Mouse (Mus musculus) liver, embryonic 11.5 days (tissue): Measurements from ENCODE around the gene Olfr827. TPM values are rescaled to one million over a fixed set of nuclear protein-coding genes. Genes with fewer than 3 reads are reported as not detected.

ENCODE experiments used
- ATAC-seq: fragments of 200-750 bp; cut with Nextera tagmentation; replicated peaks from 2 replicates; pipeline ENCODE4 v1.8.0; 2017; ENCODE audit warnings: moderate number of reproducible peaks, mild to moderate bottlenecking, moderate TSS enrichment, moderate library complexity; ENCODE audit not compliant: low FRiP score
- DNase-seq: peaks from one replicate; pipeline ENCODE4 v3.0.0-alpha.2; 2017; ENCODE audit warnings: low spot score
- H3K27ac ChIP-seq: fragments of 300-500 bp; sonication (generic); 2 replicates; pipeline ENCODE4 v1.5.1; 2014; ENCODE audit warnings: mild to moderate bottlenecking, low read depth, low read length, control low read depth
- H3K27me3 ChIP-seq: fragments of 300-500 bp; sonication (generic); replicated peaks from 2 replicates; pipeline ENCODE4 v1.6.1; 2014; ENCODE audit warnings: low read length, mixed read lengths; ENCODE audit not compliant: control insufficient read depth, insufficient read depth
- H3K36me3 ChIP-seq: fragments of 300-500 bp; sonication (generic); 2 replicates; pipeline ENCODE4 v1.6.1; 2014; ENCODE audit warnings: mild to moderate bottlenecking, low read length, moderate library complexity, mixed read lengths; ENCODE audit not compliant: control insufficient read depth, insufficient read depth
- H3K4me1 ChIP-seq: fragments of 300-500 bp; sonication (generic); replicated peaks from 2 replicates; pipeline ENCODE4 v1.6.1; 2014; ENCODE audit warnings: low read length, mixed read lengths; ENCODE audit not compliant: control insufficient read depth, insufficient read depth
- H3K4me2 ChIP-seq: fragments of 300-500 bp; sonication (generic); 2 replicates; pipeline ENCODE4 v1.6.1; 2014; ENCODE audit warnings: mild to moderate bottlenecking, control low read depth, moderate library complexity
- H3K4me3 ChIP-seq: fragments of 300-500 bp; sonication (generic); 2 replicates; pipeline ENCODE4 v1.5.1; 2014; ENCODE audit warnings: low read depth, low read length, control low read depth
- H3K9ac ChIP-seq: fragments of 300-500 bp; sonication (generic); 2 replicates; pipeline ENCODE4 v1.6.1; 2014; ENCODE audit warnings: low read depth, low read length, control low read depth
- H3K9me3 ChIP-seq: fragments of 300-500 bp; sonication (generic); 2 replicates; pipeline ENCODE4 v1.6.1; 2016; ENCODE audit warnings: low read length, inconsistent platforms, mixed read lengths; ENCODE audit not compliant: control insufficient read depth
- WGBS: fragments of 180-500 bp; shearing (Covaris S2); extraction: QIAGEN DNeasy Blood & Tissue Kit; methylation state at CpG from one replicate; pipeline ENCODE4 v1.1.7; 2014; 5-methylcytosine and 5-hydroxymethylcytosine counted together
- polyA plus RNA-seq: library from polyadenylated mRNA; unstranded; fragments of >200 nt; fragmentation: Nextera tagmentation; extraction: Ambion mirVana; gene quantifications from 2 replicates; pipeline ENCODE4 v1.2.1, GENCODE M21; 2014

The Olfr827 gene
- polyA plus RNA-seq: not detected in 2 replicates

- no peak within 1 kb of the TSS for H3K4me3 ChIP-seq
- no peaks in the 10 kb centered on the region for H3K36me3 ChIP-seq
- DNase-seq (no peak), ATAC-seq (no peak)
- no peaks in the 10 kb centered on the region for H3K9me3 ChIP-seq
- no peaks in the 10 kb centered on the region for H3K4me1 ChIP-seq
- no peak within 1 kb of the TSS for H3K27ac ChIP-seq
- H3K9ac ChIP-seq: no peak within 1 kb of the TSS
- H3K4me2 ChIP-seq: no peak within 1 kb of the TSS
- H3K27me3 ChIP-seq: no peaks in the 10 kb centered on the region
- WGBS: 86% methylated on average over 1 of the region's 1 CpGs
Observed at GRCm38 (mm10) chr10:130214303-130214702, at the start of gene Olfr827. Olfr827 (minus strand) TSS chr10:130214403.

GRCm38 (mm10) chr10:130263203-130263602 is 49.0 kb upstream of the Olfr827 start:
- ATAC-seq: no peak
- no peaks in the 10 kb centered on the region for H3K9me3 ChIP-seq
- 75% methylated on average over 4 of the region's 4 CpGs for WGBS

GRCm38 (mm10) chr10:130259483-130259882 is 45.3 kb upstream of the Olfr827 start:
- Histone ChIP-seq H3K9ac (no peak overlapping the region), H3K36me3 (no peaks in the 10 kb centered on the region), H3K4me1 (no peaks in the 10 kb centered on the region), H3K9me3 (no peaks in the 10 kb centered on the region), H3K27ac (no peak overlapping the region), H3K4me3 (no peak overlapping the region), H3K27me3 (no peaks in the 10 kb centered on the region), H3K4me2 (no peak overlapping the region)
- DNase-seq (no peak), ATAC-seq (no peak)
- WGBS: 72% methylated on average over 1 of the region's 1 CpGs

More at GRCm38 (mm10) chr10:130263203-130263602, 49.0 kb upstream of the Olfr827 start:
- Histone ChIP-seq H3K9ac (no peak overlapping the region), H3K4me3 (no peak overlapping the region), H3K4me2 (no peak overlapping the region), H3K36me3 (no peaks in the 10 kb centered on the region), H3K27ac (no peak overlapping the region), H3K4me1 (no peaks in the 10 kb centered on the region), H3K27me3 (no peaks in the 10 kb centered on the region)
- DNase-seq: no peak

GRCm38 (mm10) chr10:130244271-130244670 is 30.1 kb upstream of the Olfr827 start:
- Histone ChIP-seq H3K9ac (no peak overlapping the region), H3K4me3 (no peak overlapping the region), H3K9me3 (no peaks in the 10 kb centered on the region), H3K4me1 (no peaks in the 10 kb centered on the region), H3K27ac (no peak overlapping the region), H3K36me3 (no peaks in the 10 kb centered on the region), H3K4me2 (no peak overlapping the region), H3K27me3 (no peaks in the 10 kb centered on the region)
- WGBS: 4% methylated on average over 2 of the region's 2 CpGs
- no peak for DNase-seq
- no peak for ATAC-seq

- Histone ChIP-seq H3K27me3 (no peaks in the 10 kb centered on the region), H3K27ac (no peak overlapping the region), H3K4me2 (no peak overlapping the region), H3K9ac (no peak overlapping the region), H3K9me3 (no peaks in the 10 kb centered on the region), H3K36me3 (no peaks in the 10 kb centered on the region), H3K4me3 (no peak overlapping the region), H3K4me1 (no peaks in the 10 kb centered on the region)
- 67% methylated on average over 2 of the region's 2 CpGs for WGBS
- DNase-seq: no peak
- ATAC-seq: no peak
Observed at GRCm38 (mm10) chr10:130238318-130239209, 24.4 kb upstream of the Olfr827 start.

- DNase-seq (no peak), ATAC-seq (no peak)
- Histone ChIP-seq H3K9ac (no peak overlapping the region), H3K36me3 (no peaks in the 10 kb centered on the region), H3K4me2 (no peak overlapping the region), H3K4me3 (no peak overlapping the region), H3K27me3 (no peaks in the 10 kb centered on the region), H3K27ac (no peak overlapping the region), H3K4me1 (no peaks in the 10 kb centered on the region), H3K9me3 (no peaks in the 10 kb centered on the region)
- 36% methylated on average over 1 of the region's 1 CpGs for WGBS
Observed at GRCm38 (mm10) chr10:130234576-130234975, 20.4 kb upstream of the Olfr827 start.

- H3K27ac ChIP-seq: no peak overlapping the region
- ATAC-seq (no peak), DNase-seq (no peak)
- no peaks in the 10 kb centered on the region for H3K4me1 ChIP-seq
- WGBS: 75% methylated on average over 1 of the region's 1 CpGs
- H3K4me2 ChIP-seq: no peak overlapping the region
- H3K9ac ChIP-seq: no peak overlapping the region
- no peaks in the 10 kb centered on the region for H3K36me3 ChIP-seq
- no peak overlapping the region for H3K4me3 ChIP-seq
- H3K9me3 ChIP-seq: no peaks in the 10 kb centered on the region
- no peaks in the 10 kb centered on the region for H3K27me3 ChIP-seq
Observed at GRCm38 (mm10) chr10:130232117-130232516, 17.9 kb upstream of the Olfr827 start.

- WGBS: 81% methylated on average over 5 of the region's 5 CpGs
- Histone ChIP-seq H3K4me1 (no peaks in the 10 kb centered on the region), H3K4me2 (no peak overlapping the region), H3K9ac (no peak overlapping the region), H3K4me3 (no peak overlapping the region), H3K9me3 (no peaks in the 10 kb centered on the region), H3K27ac (no peak overlapping the region), H3K36me3 (no peaks in the 10 kb centered on the region), H3K27me3 (no peaks in the 10 kb centered on the region)
- ATAC-seq (no peak), DNase-seq (no peak)
Observed at GRCm38 (mm10) chr10:130229584-130229983, 15.4 kb upstream of the Olfr827 start.

- ATAC-seq: peak; percentile 63
- H3K27me3 ChIP-seq: no peaks in the 10 kb centered on the region
- WGBS: 3% methylated on average over 1 of the region's 1 CpGs
Observed at GRCm38 (mm10) chr10:130228246-130228645, 14.0 kb upstream of the Olfr827 start.

More at GRCm38 (mm10) chr10:130228246-130228645, 14.0 kb upstream of the Olfr827 start:
- H3K36me3 ChIP-seq: no peaks in the 10 kb centered on the region
- H3K9ac ChIP-seq: no peak overlapping the region
- H3K4me2 ChIP-seq: no peak overlapping the region
- no peaks in the 10 kb centered on the region for H3K4me1 ChIP-seq
- DNase-seq: no peak
- no peak overlapping the region for H3K27ac ChIP-seq
- H3K4me3 ChIP-seq: no peak overlapping the region
- no peaks in the 10 kb centered on the region for H3K9me3 ChIP-seq
